Mouse (Mus musculus) stomach, embryonic 15.5 days (tissue): ENCODE data around the gene Prkch. TPM values are rescaled to one million over a fixed set of nuclear protein-coding genes. Genes with fewer than 3 reads are reported as not detected.

ENCODE experiments used
- polyA plus RNA-seq: library from polyadenylated mRNA; unstranded; fragments of >200 nt; fragmentation: Nextera tagmentation; extraction: Ambion mirVana; gene quantifications from 2 replicates; pipeline ENCODE4 v1.2.1, GENCODE M21; 2015

The Prkch gene
- polyA plus RNA-seq, 1 experiment from 2014 or later, result 11.9 TPM

Other genes starting within 250 kb of the Prkch start
- 30.7 and 34.2 TPM in 2 replicates for gene Tmem30b, start 38.4 kb upstream of the Prkch start, polyA plus RNA-seq